Mouse (Mus musculus) kidney, adult 2 months (tissue): ENCODE data around the gene Tmem53. TPM values are rescaled to one million over a fixed set of nuclear protein-coding genes. Genes with fewer than 3 reads are reported as not detected.
"Not testable (repeated sequence)": the region's sequence is repeated elsewhere in the genome, so short reads cannot be mapped to it uniquely, and the experiment has no call there.

Experiments used
- DNase-seq: peaks from one replicate; pipeline ENCODE4 v3.0.0; 2021
- H3K27ac ChIP-seq: fragments of 200-500 bp; 2 replicates; pipeline ENCODE4 v1.5.1; 2012; ENCODE audit warnings: low read depth, low read length, control low read depth, inconsistent platforms; ENCODE audit not compliant: insufficient read depth
- H3K27me3 ChIP-seq: fragments of 200-500 bp; replicated peaks from 2 replicates; pipeline ENCODE4 v1.6.1; 2012; ENCODE audit warnings: mild to moderate bottlenecking, moderate library complexity, low read length, inconsistent platforms; ENCODE audit not compliant: control insufficient read depth, insufficient read depth
- H3K36me3 ChIP-seq: fragments of 200-500 bp; 2 replicates; pipeline ENCODE4 v1.6.1; 2012; ENCODE audit warnings: mild to moderate bottlenecking, moderate library complexity, low read length, inconsistent platforms; ENCODE audit not compliant: control insufficient read depth, insufficient read depth
- H3K4me1 ChIP-seq: fragments of 200-500 bp; 2 replicates; pipeline ENCODE4 v1.6.1; 2011; ENCODE audit warnings: low read length; ENCODE audit not compliant: control insufficient read depth, insufficient read depth
- H3K4me3 ChIP-seq: fragments of 200-500 bp; 2 replicates; pipeline ENCODE4 v1.5.1; 2011; ENCODE audit warnings: mild to moderate bottlenecking, low read depth, low read length, control low read depth; ENCODE audit not compliant: insufficient read depth
- CTCF ChIP-seq: fragments of 200-500 bp; conservative IDR thresholded peaks from 2 replicates; pipeline ENCODE4 v1.5.1; 2011; ENCODE audit warnings: low read depth, mild to moderate bottlenecking, control low read depth, low read length, moderate library complexity, mixed read lengths; ENCODE audit not compliant: insufficient read depth, insufficient read length
- POLR2A ChIP-seq: fragments of 200-500 bp; IDR thresholded peaks from one replicate; pipeline ENCODE4 v1.6.1; 2011; ENCODE audit warnings: low read depth, low read length, control low read depth
- WGBS: fragments of 180-500 bp; shearing (Covaris S2); methylation state at CpG from one replicate; pipeline ENCODE4 v1.1.7; 2018; 5-methylcytosine and 5-hydroxymethylcytosine counted together
- polyA plus RNA-seq: library from polyadenylated mRNA; depleted of rRNA; stranded (reverse); fragments of >200 nt; gene quantifications from 2 replicates; pipeline ENCODE4 v1.2.3, GENCODE M21; 2012

The Tmem53 gene
- polyA plus RNA-seq, 1 experiment: 88.1 TPM

DNA sequence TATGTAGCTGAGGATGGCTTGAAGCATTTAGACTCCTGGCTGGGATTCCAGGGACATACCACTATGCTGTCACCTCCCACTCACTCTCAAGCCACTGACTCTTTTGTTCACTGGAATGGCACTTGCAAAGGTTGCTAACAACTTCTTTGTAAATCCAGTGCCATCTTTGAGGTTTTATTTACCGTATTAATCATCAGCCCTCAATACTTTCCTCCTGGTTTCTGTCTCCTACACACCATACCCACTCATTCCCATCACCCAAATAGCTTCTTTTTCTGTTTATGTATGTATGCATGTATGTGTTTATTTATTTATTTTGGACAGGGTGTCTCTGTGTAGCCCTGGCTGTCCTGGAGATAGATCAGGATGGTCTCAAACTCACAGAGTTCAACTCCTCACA lies 769 bp upstream of the Tmem53 start:
- no peaks in the 10 kb centered on the region for H3K27me3 ChIP-seq
- no peaks in the 10 kb centered on the region for H3K36me3 ChIP-seq
- no peak for DNase-seq
- H3K4me3 ChIP-seq: no peak overlapping the region
- no peak for TF ChIP-seq CTCF
- TF ChIP-seq POLR2A: no peak
- 73% methylated on average over 1 of the region's 1 CpGs for whole genome bisulfite sequencing
- no peak overlapping the region for H3K27ac ChIP-seq
- peaks cover 25% of the 10 kb centered on the region; the same call in 1 of the 2 replicates for H3K4me1 ChIP-seq

DNA sequence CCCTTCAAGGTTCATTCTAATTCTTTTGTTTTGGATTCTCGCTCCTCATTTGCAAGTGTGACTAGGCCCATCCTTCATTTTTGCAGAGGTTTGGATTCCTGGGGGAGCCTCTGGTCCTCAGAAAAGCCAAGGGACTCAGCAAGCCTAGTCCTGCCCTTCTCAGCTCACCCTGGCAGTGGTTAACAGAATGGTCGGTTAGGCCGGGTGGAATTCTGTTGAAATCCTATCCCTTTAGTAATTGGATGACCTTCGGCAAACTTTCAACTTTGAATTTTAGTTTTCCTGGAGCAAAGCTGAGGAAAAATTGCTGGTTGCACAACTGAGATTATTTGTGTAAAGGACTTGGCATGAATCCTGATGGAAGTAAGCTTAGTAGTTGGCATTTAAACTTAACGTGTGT lies 600 bp downstream of the Tmem53 start:
- Histone ChIP-seq H3K27ac (peak overlapping the region; percentile 88), H3K27me3 (no peaks in the 10 kb centered on the region), H3K4me3 (peak overlapping the region; percentile 92), H3K4me1 (peaks cover 25% of the 10 kb centered on the region; the same call in 1 of the 2 replicates), H3K36me3 (no peaks in the 10 kb centered on the region)
- DNase-seq: peak; percentile 62
- 16% methylated on average over 5 of the region's 5 CpGs for WGBS
- TF ChIP-seq CTCF (no peak), POLR2A (no peak)

DNA sequence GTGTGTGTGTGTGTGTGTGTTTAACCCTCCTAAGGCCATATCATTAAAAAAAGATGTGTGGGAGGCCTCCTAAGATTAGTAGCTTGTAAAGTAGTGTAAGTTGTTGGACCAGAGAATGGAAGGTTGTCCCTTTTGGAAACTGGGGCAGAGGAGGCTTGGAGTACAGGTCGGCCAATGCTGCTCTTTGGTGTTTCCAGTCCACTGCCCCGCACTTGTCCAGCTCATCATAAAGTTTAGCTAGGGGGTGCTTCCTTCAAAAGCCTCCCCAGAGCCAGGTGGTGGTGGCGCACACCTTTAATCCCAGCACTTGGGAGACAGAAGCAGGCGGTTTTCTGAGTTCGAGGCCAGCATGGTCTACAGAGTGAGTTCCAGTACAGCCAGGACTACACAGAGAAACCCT lies 1.0 kb downstream of the Tmem53 start:
- Histone ChIP-seq H3K4me3 (no peak overlapping the region), H3K27me3 (no peaks in the 10 kb centered on the region), H3K4me1 (peaks cover 25% of the 10 kb centered on the region; the same call in 1 of the 2 replicates), H3K36me3 (no peaks in the 10 kb centered on the region), H3K27ac (peak overlapping the region; percentile 88)
- WGBS: 59% methylated on average over 5 of the region's 5 CpGs
- TF ChIP-seq CTCF (no peak), POLR2A (no peak)
- peak; percentile 71 for DNase-seq

DNA sequence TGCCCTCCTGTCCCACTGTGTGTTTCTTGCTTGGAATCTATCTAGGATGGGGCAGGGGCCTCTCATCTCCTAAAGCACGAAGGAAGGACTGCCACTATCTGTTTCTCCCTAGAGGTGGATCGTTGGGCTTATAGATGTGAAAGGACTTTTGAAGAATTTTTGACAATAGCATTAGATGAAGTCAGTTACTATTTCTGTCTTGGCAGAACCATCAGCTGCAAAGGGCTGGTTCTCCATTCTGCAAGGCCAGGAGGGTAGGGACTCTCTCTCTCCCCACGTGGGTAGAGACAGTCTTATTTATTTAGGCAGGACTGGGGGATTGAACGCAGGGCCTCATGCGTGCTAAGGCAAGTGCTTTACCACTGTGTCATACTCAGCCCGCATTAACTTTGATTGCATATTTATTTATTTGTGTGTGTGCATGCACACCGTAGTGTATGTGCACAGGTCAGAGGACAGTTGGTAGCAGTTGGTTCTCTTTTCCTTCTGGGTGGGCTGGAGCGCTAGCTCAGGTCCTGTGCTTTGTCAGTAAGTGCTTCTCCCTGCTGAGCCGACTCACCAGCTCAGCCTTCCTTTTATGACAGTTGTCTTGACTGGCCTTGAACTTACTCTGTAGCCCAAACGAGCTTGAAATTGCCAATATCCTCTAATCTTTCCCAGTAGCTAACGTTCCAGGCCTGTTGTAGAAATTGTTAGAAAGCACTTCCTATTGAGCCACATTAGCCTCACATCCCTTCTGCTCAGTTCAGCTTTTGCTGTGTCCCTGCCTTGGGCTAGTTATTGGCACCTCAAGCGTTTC lies 1.7 kb downstream of the Tmem53 start:
- Histone ChIP-seq H3K36me3 (no peaks in the 10 kb centered on the region), H3K4me3 (no peak overlapping the region), H3K27me3 (no peaks in the 10 kb centered on the region), H3K4me1 (peaks cover 25% of the 10 kb centered on the region; the same call in 1 of the 2 replicates), H3K27ac (no peak overlapping the region)
- WGBS: 62% methylated on average over 12 of the region's 12 CpGs
- DNase-seq: no peak
- TF ChIP-seq POLR2A: no peak
- TF ChIP-seq CTCF: no peak

DNA sequence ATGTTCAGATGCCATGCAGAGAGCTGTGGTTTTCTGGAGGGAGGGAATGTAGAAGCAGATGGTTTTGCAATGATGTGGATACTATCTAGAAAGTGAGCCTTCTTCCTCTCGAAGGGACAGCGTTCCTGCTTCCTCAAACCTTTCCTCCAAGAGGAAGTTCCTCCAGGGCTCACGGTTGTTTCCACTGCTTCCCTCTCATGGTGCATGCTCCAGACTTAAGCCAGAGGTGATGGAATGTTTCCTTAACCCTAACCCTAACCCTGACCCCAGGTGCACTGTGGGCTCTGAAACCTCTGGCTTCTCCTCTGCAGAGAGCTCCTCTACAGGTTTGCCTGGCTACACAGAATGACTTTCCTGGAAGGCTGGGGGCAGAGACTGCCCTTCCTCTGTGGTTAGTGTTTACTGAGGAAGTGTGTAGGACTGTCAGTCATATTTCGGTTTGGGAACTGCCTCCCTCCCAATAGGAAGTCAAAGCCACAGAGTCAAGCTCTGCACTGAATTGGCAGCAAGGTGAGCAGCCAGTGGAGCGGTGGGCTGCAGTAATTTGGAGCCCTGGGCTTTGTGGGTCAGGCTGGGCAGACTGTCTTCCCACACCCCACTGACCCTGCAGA lies 2.4 kb downstream of the Tmem53 start:
- DNase-seq: peak; percentile 42

DNA sequence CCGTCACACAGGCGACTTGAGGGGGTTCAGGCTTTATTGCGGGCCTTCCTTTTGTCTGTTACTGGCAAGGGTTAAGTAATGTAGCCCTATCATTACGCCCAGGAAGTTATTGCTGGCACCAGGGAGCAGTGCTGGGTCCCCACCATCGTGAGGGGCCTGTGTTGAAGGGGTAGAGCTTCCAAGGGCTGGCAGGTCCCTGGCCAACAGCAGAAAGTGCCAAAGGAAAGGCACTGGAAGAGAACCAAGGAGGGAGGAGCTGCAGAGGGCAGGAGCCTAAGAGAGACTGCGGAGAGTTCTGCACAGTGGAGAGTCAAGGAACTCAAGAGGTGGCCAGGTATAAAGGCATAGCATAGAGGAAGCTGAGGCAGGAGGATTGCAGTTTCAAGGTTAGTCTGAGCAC lies 2.9 kb downstream of the Tmem53 start:
- 57% methylated on average over 6 of the region's 6 CpGs for WGBS
- peak; percentile 72 for DNase-seq
- Histone ChIP-seq H3K27me3 (no peaks in the 10 kb centered on the region), H3K36me3 (no peaks in the 10 kb centered on the region), H3K4me3 (no peak overlapping the region), H3K4me1 (peaks cover 25% of the 10 kb centered on the region; the same call in 1 of the 2 replicates), H3K27ac (no peak overlapping the region)
- no peak for TF ChIP-seq POLR2A
- no peak for TF ChIP-seq CTCF

More for the DNA sequence above, 2.4 kb downstream of the Tmem53 start:
- H3K27ac ChIP-seq: no peak overlapping the region
- 36% methylated on average over 5 of the region's 5 CpGs for WGBS
- no peaks in the 10 kb centered on the region for H3K27me3 ChIP-seq
- H3K4me1 ChIP-seq: peaks cover 25% of the 10 kb centered on the region; the same call in 1 of the 2 replicates
- TF ChIP-seq CTCF: no peak
- no peak for TF ChIP-seq POLR2A
- no peak overlapping the region for H3K4me3 ChIP-seq
- H3K36me3 ChIP-seq: no peaks in the 10 kb centered on the region

DNA sequence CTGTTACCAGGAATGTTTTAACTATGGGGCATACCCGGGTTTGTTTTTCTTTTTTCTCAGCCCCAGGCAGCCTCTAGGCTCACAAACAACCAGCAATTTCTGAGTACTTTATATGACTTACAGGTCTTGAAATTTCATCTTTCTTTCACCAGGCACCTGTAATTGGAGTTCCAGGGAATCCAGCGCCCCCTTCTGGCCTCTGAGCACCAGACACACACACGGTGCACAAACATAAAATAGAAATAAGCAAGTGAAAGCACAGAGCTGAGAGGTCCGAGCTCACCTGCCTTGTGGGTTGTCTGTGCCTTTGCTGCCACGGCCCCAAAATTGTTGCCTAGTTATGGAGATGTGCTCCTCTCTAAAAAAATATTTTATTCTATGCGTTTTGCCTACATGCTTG lies 8.2 kb downstream of the Tmem53 start:
- H3K27me3 ChIP-seq, H3K36me3 ChIP-seq, DNase-seq, H3K4me3 ChIP-seq, H3K4me1 ChIP-seq, H3K27ac ChIP-seq: not testable (repeated sequence)
- peak; percentile 26; the same call in 1 of the 2 replicates for TF ChIP-seq CTCF
- WGBS: 85% methylated on average over 6 of the region's 6 CpGs
